Mouse (Mus musculus) forebrain, embryonic 12.5 days (tissue): Measurements from ENCODE around the gene Cmtm7. TPM values are rescaled to one million over a fixed set of nuclear protein-coding genes. Genes with fewer than 3 reads are reported as not detected.
A peak's percentile ranks its signal among the peaks of the same experiment; 100 is the strongest.

Experiments
- ATAC-seq: fragments of 200-750 bp; cut with Nextera tagmentation; 2 replicates; pipeline ENCODE4 v1.8.0; 2017; ENCODE audit warnings: moderate TSS enrichment; ENCODE audit not compliant: low FRiP score
- H3K27ac ChIP-seq: fragments of 300-500 bp; sonication (generic); 2 replicates; pipeline ENCODE4 v1.5.1; 2016; ENCODE audit warnings: mild to moderate bottlenecking
- H3K27me3 ChIP-seq: fragments of 300-500 bp; sonication (generic); 2 replicates; pipeline ENCODE4 v1.6.1; 2016; ENCODE audit warnings: mild to moderate bottlenecking
- H3K36me3 ChIP-seq: fragments of 300-500 bp; sonication (generic); replicated peaks from 2 replicates; pipeline ENCODE4 v1.6.1; 2016; ENCODE audit warnings: mild to moderate bottlenecking
- H3K4me1 ChIP-seq: fragments of 300-500 bp; sonication (generic); 2 replicates; pipeline ENCODE4 v1.6.1; 2016
- H3K4me2 ChIP-seq: fragments of 300-500 bp; sonication (generic); 2 replicates; pipeline ENCODE4 v1.6.1; 2016; ENCODE audit warnings: mild to moderate bottlenecking, moderate library complexity
- H3K4me3 ChIP-seq: fragments of 300-500 bp; sonication (generic); replicated peaks from 2 replicates; pipeline ENCODE4 v1.5.1; 2016; ENCODE audit warnings: mild to moderate bottlenecking
- H3K9ac ChIP-seq: fragments of 300-500 bp; sonication (generic); 2 replicates; pipeline ENCODE4 v1.6.1; 2016; ENCODE audit warnings: mild to moderate bottlenecking
- H3K9me3 ChIP-seq: fragments of 300-500 bp; sonication (generic); 2 replicates; pipeline ENCODE4 v1.6.1; 2016
- WGBS: fragments of 180-500 bp; shearing (Covaris S2); methylation state at CpG from one replicate; pipeline ENCODE4 v1.1.7; 2016; 5-methylcytosine and 5-hydroxymethylcytosine counted together
- polyA plus RNA-seq: library from polyadenylated mRNA; unstranded; fragments of >200 nt; fragmentation: Nextera tagmentation; extraction: Ambion mirVana; gene quantifications from 2 replicates; pipeline ENCODE4 v1.2.1, GENCODE M21; 2016

Gene Cmtm7
- 32.3 and 41.2 TPM in 2 replicates for polyA plus RNA-seq

GRCm38 (mm10) chr9:114781526-114782212, at the start of gene Cmtm7:
Gene Cmtm7 (minus strand): TSS chr9:114781856.
- H3K27ac ChIP-seq = 0 out of 2 replicates have a peak within 1 kb of the TSS, but pooled peaks have one; percentile 50
- 2% methylated on average over 54 of the region's 54 CpGs for WGBS

GRCm38 (mm10) chr9:114830351-114830750, 48.7 kb upstream of the Cmtm7 start:
- no peak overlapping the region for H3K4me3 ChIP-seq
- H3K9ac ChIP-seq = no peak overlapping the region
- 24% methylated on average over 7 of the region's 7 CpGs for WGBS
- H3K36me3 ChIP-seq = no peaks in the 10 kb centered on the region
- H3K9me3 ChIP-seq = no peaks in the 10 kb centered on the region
- no peak overlapping the region for H3K4me2 ChIP-seq
- no peaks in the 10 kb centered on the region for H3K27me3 ChIP-seq
- peaks cover 10% of the 10 kb centered on the region for H3K4me1 ChIP-seq
- ATAC-seq = peak; percentile 51; the same call in 1 of the 2 replicates
- H3K27ac ChIP-seq = no peak overlapping the region

More at GRCm38 (mm10) chr9:114781526-114782212, at the start of gene Cmtm7:
- no peaks in the 10 kb centered on the region for H3K36me3 ChIP-seq
- no peaks in the 10 kb centered on the region for H3K9me3 ChIP-seq
- H3K27me3 ChIP-seq = 0 out of 2 replicates have a peak, but pooled peaks cover 3% of the 10 kb centered on the region
- peak within 1 kb of the TSS; percentile 52 for H3K4me3 ChIP-seq
- peaks cover 30% of the 10 kb centered on the region for H3K4me1 ChIP-seq
- peak within 1 kb of the TSS; percentile 71 for H3K9ac ChIP-seq
- H3K4me2 ChIP-seq = peak within 1 kb of the TSS; percentile 95
- peak; percentile 80 for ATAC-seq

- H3K36me3 ChIP-seq = no peaks in the 10 kb centered on the region
- no peak overlapping the region for H3K9ac ChIP-seq
- H3K27ac ChIP-seq = no peak overlapping the region
- no peaks in the 10 kb centered on the region for H3K9me3 ChIP-seq
- peaks cover 10% of the 10 kb centered on the region for H3K4me1 ChIP-seq
- H3K4me3 ChIP-seq = no peak overlapping the region
- 92% methylated on average over 8 of the region's 8 CpGs for WGBS
- no peaks in the 10 kb centered on the region for H3K27me3 ChIP-seq
- no peak overlapping the region for H3K4me2 ChIP-seq
- no peak for ATAC-seq
Observed at GRCm38 (mm10) chr9:114829669-114830068, 48.0 kb upstream of the Cmtm7 start.

- Histone ChIP-seq H3K27ac (no peak overlapping the region), H3K4me1 (peaks cover 10% of the 10 kb centered on the region), H3K9me3 (no peaks in the 10 kb centered on the region)
Observed at GRCm38 (mm10) chr9:114828377-114828776, 46.7 kb upstream of the Cmtm7 start.

GRCm38 (mm10) chr9:114827242-114827852, 45.7 kb upstream of the Cmtm7 start:
- Histone ChIP-seq H3K9me3 (no peaks in the 10 kb centered on the region), H3K4me1 (peaks cover 10% of the 10 kb centered on the region), H3K27me3 (no peaks in the 10 kb centered on the region), H3K36me3 (no peaks in the 10 kb centered on the region), H3K27ac (no peak overlapping the region), H3K4me3 (no peak overlapping the region), H3K4me2 (no peak overlapping the region), H3K9ac (no peak overlapping the region)
- ATAC-seq = no peak
- WGBS = 66% methylated on average over 1 of the region's 1 CpGs

More at GRCm38 (mm10) chr9:114828377-114828776, 46.7 kb upstream of the Cmtm7 start:
- 95% methylated on average over 6 of the region's 6 CpGs for WGBS
- no peaks in the 10 kb centered on the region for H3K27me3 ChIP-seq
- H3K9ac ChIP-seq = no peak overlapping the region
- H3K4me2 ChIP-seq = no peak overlapping the region
- H3K36me3 ChIP-seq = no peaks in the 10 kb centered on the region
- no peak for ATAC-seq
- no peak overlapping the region for H3K4me3 ChIP-seq

GRCm38 (mm10) chr9:114824166-114824565, 42.5 kb upstream of the Cmtm7 start:
- 93% methylated on average over 7 of the region's 7 CpGs for WGBS
- Histone ChIP-seq H3K4me1 (no peaks in the 10 kb centered on the region), H3K36me3 (no peaks in the 10 kb centered on the region), H3K4me2 (no peak overlapping the region), H3K4me3 (no peak overlapping the region), H3K9ac (no peak overlapping the region), H3K27me3 (no peaks in the 10 kb centered on the region), H3K9me3 (no peaks in the 10 kb centered on the region), H3K27ac (no peak overlapping the region)
- no peak for ATAC-seq

- H3K9me3 ChIP-seq = no peaks in the 10 kb centered on the region
- ATAC-seq = no peak
- H3K4me3 ChIP-seq = no peak overlapping the region
- H3K27ac ChIP-seq = no peak overlapping the region
- no peaks in the 10 kb centered on the region for H3K4me1 ChIP-seq
- H3K27me3 ChIP-seq = no peaks in the 10 kb centered on the region
- 91% methylated on average over 15 of the region's 15 CpGs for WGBS
- H3K9ac ChIP-seq = no peak overlapping the region
- no peaks in the 10 kb centered on the region for H3K36me3 ChIP-seq
- no peak overlapping the region for H3K4me2 ChIP-seq
Observed at GRCm38 (mm10) chr9:114821548-114822289, 40.1 kb upstream of the Cmtm7 start.

- H3K4me1 ChIP-seq = no peaks in the 10 kb centered on the region
- 84% methylated on average over 3 of the region's 3 CpGs for WGBS
- no peaks in the 10 kb centered on the region for H3K36me3 ChIP-seq
- H3K4me3 ChIP-seq = no peak overlapping the region
- no peak overlapping the region for H3K9ac ChIP-seq
- no peak overlapping the region for H3K4me2 ChIP-seq
- H3K27me3 ChIP-seq = no peaks in the 10 kb centered on the region
- H3K9me3 ChIP-seq = 0 out of 2 replicates have a peak, but pooled peaks cover 3% of the 10 kb centered on the region
- no peak for ATAC-seq
- no peak overlapping the region for H3K27ac ChIP-seq
Observed at GRCm38 (mm10) chr9:114818918-114819317, 37.3 kb upstream of the Cmtm7 start.

- H3K9me3 ChIP-seq = 0 out of 2 replicates have a peak, but pooled peaks cover 3% of the 10 kb centered on the region
- ATAC-seq = no peak
Observed at GRCm38 (mm10) chr9:114817012-114817411, 35.4 kb upstream of the Cmtm7 start.

GRCm38 (mm10) chr9:114816121-114816520, 34.5 kb upstream of the Cmtm7 start:
- Histone ChIP-seq H3K36me3 (no peaks in the 10 kb centered on the region), H3K27ac (no peak overlapping the region), H3K9me3 (0 out of 2 replicates have a peak, but pooled peaks cover 3% of the 10 kb centered on the region), H3K4me3 (no peak overlapping the region), H3K27me3 (no peaks in the 10 kb centered on the region), H3K9ac (no peak overlapping the region), H3K4me2 (no peak overlapping the region), H3K4me1 (no peaks in the 10 kb centered on the region)
- WGBS = 96% methylated on average over 7 of the region's 7 CpGs
- no peak for ATAC-seq

More at GRCm38 (mm10) chr9:114817012-114817411, 35.4 kb upstream of the Cmtm7 start:
- Histone ChIP-seq H3K27ac (no peak overlapping the region), H3K27me3 (no peaks in the 10 kb centered on the region), H3K36me3 (no peaks in the 10 kb centered on the region), H3K4me3 (no peak overlapping the region), H3K9ac (no peak overlapping the region), H3K4me2 (no peak overlapping the region), H3K4me1 (no peaks in the 10 kb centered on the region)
- WGBS = 85% methylated on average over 7 of the region's 7 CpGs

GRCm38 (mm10) chr9:114815315-114815714, 33.7 kb upstream of the Cmtm7 start:
- Histone ChIP-seq H3K27me3 (no peaks in the 10 kb centered on the region), H3K4me1 (no peaks in the 10 kb centered on the region), H3K4me3 (no peak overlapping the region), H3K27ac (no peak overlapping the region), H3K9ac (no peak overlapping the region), H3K36me3 (no peaks in the 10 kb centered on the region), H3K4me2 (no peak overlapping the region), H3K9me3 (0 out of 2 replicates have a peak, but pooled peaks cover 3% of the 10 kb centered on the region)
- no peak for ATAC-seq
- WGBS = 83% methylated on average over 4 of the region's 4 CpGs

- Histone ChIP-seq H3K4me3 (no peak overlapping the region), H3K4me1 (no peaks in the 10 kb centered on the region), H3K4me2 (no peak overlapping the region), H3K36me3 (no peaks in the 10 kb centered on the region), H3K27ac (no peak overlapping the region), H3K9ac (no peak overlapping the region), H3K27me3 (no peaks in the 10 kb centered on the region), H3K9me3 (0 out of 2 replicates have a peak, but pooled peaks cover 3% of the 10 kb centered on the region)
- no peak for ATAC-seq
- WGBS = 92% methylated on average over 4 of the region's 4 CpGs
Observed at GRCm38 (mm10) chr9:114812001-114812400, 30.3 kb upstream of the Cmtm7 start.
